Mouse (Mus musculus): ENCODE measurements around the gene Esrra. TPM values are rescaled to one million over a fixed set of nuclear protein-coding genes. Genes with fewer than 3 reads are reported as not detected.
"Not testable (repeated sequence)": the region's sequence is repeated elsewhere in the genome, so short reads cannot be mapped to it uniquely, and the experiment has no call there.

Esrra gene
- total RNA-seq, 2 experiments from 2014 or later = 128 to 136 TPM

- no peak for DNase-seq
- intact Hi-C loops (cut with DNase I) = loop anchor here (2.0 kb wide), 1 partner anchor 67 kb away; the partner anchor contains the start of gene Rps6ka4
These were observed 13.6 kb downstream of the Esrra start for GRCm38 (mm10) chr19:6907811-6908540.

GRCm38 (mm10) chr19:6907094-6907493 is 14.5 kb downstream of the Esrra start:
- intact Hi-C loops (cut with DNase I) = no loop called here
- DNase-seq = no peak

- intact Hi-C loops (cut with DNase I) = no loop called here
- DNase-seq = no peak
These were observed 15.4 kb downstream of the Esrra start for GRCm38 (mm10) chr19:6906199-6906598.

- DNase-seq = no peak
- intact Hi-C loops (cut with DNase I) = no loop called here
These were observed 16.0 kb downstream of the Esrra start for GRCm38 (mm10) chr19:6905498-6906159.

- DNase-seq = no peak
- intact Hi-C loops (cut with DNase I) = no loop called here
These were observed 16.8 kb downstream of the Esrra start for GRCm38 (mm10) chr19:6904846-6905245.

- DNase-seq = no peak
- intact Hi-C loops (cut with DNase I) = no loop called here
These were observed 18.6 kb downstream of the Esrra start for GRCm38 (mm10) chr19:6903031-6903430.

- no peak for DNase-seq
- intact Hi-C loops (cut with DNase I) = no loop called here
These were observed 22.0 kb downstream of the Esrra start for GRCm38 (mm10) chr19:6899641-6900040.

- intact Hi-C loops (cut with DNase I); DNase-seq: not testable (repeated sequence)
These were observed 25.9 kb downstream of the Esrra start for GRCm38 (mm10) chr19:6895608-6896305.

GRCm38 (mm10) chr19:6893731-6894451 is 27.7 kb downstream of the Esrra start:
- no peak for DNase-seq
- intact Hi-C loops (cut with DNase I) = no loop called here

GRCm38 (mm10) chr19:6892512-6892911 is 29.1 kb downstream of the Esrra start:
- DNase-seq = no peak
- intact Hi-C loops (cut with DNase I) = no loop called here

- DNase-seq = no peak
- intact Hi-C loops (cut with DNase I) = no loop called here
These were observed 43.6 kb downstream of the Esrra start for GRCm38 (mm10) chr19:6877965-6878364.

GRCm38 (mm10) chr19:6876799-6877198 is 44.8 kb downstream of the Esrra start:
- no peak for DNase-seq
- intact Hi-C loops (cut with DNase I) = no loop called here

- DNase-seq = no peak
- intact Hi-C loops (cut with DNase I) = no loop called here
These were observed 45.8 kb downstream of the Esrra start for GRCm38 (mm10) chr19:6875834-6876233.

GRCm38 (mm10) chr19:6874257-6874656 is 47.4 kb downstream of the Esrra start:
- no peak for DNase-seq
- intact Hi-C loops (cut with DNase I) = loop anchor here (5.0 kb wide), 1 partner anchor 148 kb away; no protein-coding TSS in a partner anchor

- intact Hi-C loops (cut with DNase I) = loop anchor here (5.0 kb wide), 1 partner anchor 150 kb away; no protein-coding TSS in a partner anchor
- no peak for DNase-seq
These were observed 48.9 kb downstream of the Esrra start for GRCm38 (mm10) chr19:6872701-6873100.

- intact Hi-C loops (cut with DNase I) = loop anchor here (5.0 kb wide), 1 partner anchor 151 kb away; no protein-coding TSS in a partner anchor
- no peak for DNase-seq
These were observed 49.9 kb downstream of the Esrra start for GRCm38 (mm10) chr19:6871574-6872271.

- peak; percentile 31 to 60 for DNase-seq
- intact Hi-C loops (cut with DNase I) = no loop called here
These were observed 52.3 kb downstream of the Esrra start for GRCm38 (mm10) chr19:6869355-6869754.

- no peak for DNase-seq
- intact Hi-C loops (cut with DNase I) = no loop called here
These were observed 60.2 kb downstream of the Esrra start for GRCm38 (mm10) chr19:6861451-6861850.

Data from heart, postnatal 14 days (tissue).